Mouse (Mus musculus) frontal cortex, postnatal 36 days (tissue): ENCODE measurements at regions not wholly inside any gene's neighbourhood (a gene's known extent, or its start where the extent isn't known, plus 50 kb on each side); places are given as distances from the start of the nearest gene placed in this dataset.

Experiments
- DNase-seq, 2 experiments: peaks; one replicate each; pipeline ENCODE4 v3.0.0; 2022; ENCODE audit warnings: low spot score in 2 of 2

DNA sequence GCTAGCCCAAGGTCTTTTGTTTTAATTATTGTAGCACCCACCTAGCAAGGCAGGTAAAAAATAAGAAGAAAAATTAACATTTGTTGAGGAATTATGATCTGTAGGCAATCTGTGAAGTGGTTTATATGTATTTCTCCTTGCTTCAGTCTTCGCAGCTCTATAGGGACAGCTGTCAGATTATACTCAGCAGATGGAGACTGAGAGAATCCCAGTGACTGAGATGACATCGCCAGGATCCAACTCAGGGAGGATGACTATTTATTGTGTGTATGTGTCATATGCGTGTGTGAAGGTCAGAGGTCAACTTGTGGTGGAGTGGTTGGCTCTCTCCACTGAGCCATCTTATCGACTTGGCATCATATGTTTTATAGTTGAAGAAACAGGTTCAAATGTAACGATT, 362.0 kb upstream of the Chd6 start:
- DNase-seq = no peak

DNA sequence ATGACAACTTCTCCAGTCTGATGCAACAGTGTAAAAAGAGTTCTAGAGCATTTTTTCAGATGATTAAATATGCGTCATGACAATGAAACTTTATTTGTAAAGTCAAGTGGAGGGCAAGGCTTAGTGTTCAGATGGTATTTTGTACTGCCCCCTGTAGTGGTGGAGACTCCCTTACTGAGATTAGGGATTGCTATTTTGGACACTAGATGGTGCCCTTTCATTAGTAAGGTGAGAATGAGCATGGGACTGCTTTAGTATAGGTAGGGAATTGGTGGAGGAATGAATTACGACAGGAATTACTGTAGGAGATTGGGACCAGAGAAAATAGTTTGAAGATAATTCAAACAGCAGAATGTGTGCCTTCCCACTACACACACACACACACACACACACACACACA, 361.1 kb upstream of the Chd6 start:
- peak in 1 of 2 experiments; percentile 32 for DNase-seq

DNA sequence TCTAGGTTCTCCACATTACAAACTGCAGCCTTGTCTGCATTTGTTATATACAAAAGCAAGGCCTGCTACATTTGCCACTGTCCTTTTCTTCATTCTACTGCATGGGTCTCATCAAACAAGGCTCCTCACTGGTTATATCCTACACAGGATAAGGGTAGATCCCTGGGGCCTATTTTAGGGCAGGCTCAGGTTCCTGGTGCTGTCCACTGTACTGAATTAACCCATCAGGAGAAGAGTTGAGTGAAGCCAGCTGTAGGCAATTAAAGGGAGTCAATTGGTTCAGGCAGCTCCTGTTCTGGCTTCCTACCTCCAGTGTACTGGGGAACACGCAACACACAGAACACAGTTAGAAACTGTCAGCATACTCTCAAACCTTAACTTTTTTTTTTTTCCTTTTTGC, 358.2 kb upstream of the Chd6 start:
- no peak for DNase-seq

DNA sequence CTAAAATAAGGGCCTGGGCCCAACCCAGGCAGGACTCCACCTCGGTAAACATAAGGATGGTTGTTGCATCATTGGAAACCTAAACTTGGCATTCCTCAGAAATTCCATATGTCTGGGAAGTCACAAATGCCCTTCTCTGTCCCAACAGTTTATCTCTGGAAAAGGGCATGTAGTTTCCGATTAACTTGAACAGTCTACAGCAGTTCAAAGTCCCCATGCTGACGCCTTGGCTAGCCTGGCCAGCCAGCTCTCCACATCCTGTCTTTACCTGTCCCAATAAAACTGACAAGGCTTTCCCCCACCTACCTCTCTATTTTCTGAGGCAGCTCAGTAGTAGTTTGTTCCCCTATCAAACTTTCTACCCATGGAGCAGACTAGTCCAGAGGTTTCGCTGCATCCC, 351.7 kb upstream of the Chd6 start:
- no peak for DNase-seq

DNA sequence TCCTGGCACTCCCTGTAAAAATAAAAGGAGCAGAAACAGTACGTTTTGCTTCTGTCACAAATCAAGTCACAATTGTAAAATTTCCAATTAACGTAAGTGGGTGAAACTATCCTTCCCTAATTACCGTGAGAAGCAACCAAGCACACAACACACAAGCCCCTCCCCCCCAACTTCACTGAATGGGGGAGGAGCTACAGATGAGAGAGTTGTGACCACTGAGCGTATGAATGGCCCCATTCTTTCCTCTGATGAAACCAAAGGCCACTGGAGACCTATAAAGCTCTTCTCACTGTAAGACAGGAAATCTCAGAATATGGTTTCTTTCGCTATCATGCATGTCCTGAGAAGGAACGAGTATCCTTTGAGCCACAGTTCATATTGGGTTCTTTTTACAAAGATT, 345.6 kb upstream of the Chd6 start:
- no peak for DNase-seq

DNA sequence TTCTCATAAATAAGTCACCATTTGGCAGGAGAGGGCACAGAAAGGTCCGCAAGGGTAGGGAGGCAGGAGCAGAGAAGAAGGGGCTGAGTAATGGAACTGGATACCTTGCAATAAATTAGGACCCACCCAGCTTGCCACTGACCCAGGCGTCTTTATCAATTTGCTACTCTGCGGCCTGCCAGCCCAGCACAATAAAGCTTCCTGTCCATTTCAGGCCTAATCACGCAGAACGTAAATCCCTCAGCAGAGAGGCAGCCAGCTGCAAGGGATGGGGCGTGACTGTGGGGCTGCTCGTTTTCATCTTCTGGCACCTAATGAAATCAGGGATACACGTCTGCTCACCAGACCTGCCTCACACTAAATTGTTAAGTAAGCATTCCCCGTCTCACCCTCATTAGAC, 324.9 kb upstream of the Chd6 start:
- no peak for DNase-seq

DNA sequence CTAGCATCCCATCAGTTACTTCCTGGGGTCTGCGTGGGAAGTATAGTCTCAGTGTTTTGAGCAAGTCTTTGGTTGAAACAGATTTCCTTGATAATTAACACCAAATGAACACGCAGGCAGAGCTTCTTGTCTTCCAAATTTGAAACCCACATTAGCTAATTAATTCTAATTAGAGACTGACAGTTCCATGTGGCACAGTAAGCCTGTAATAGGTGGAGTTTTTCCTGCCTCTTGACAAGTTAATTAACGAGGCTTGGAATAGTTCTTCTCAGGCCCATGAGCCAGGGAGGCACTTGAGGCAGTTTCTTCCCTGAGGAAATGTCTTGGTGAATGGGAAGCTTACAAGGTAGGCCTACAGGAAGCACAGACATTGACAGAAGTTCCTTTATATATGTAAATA, 320.4 kb upstream of the Chd6 start:
- DNase-seq = no peak

DNA sequence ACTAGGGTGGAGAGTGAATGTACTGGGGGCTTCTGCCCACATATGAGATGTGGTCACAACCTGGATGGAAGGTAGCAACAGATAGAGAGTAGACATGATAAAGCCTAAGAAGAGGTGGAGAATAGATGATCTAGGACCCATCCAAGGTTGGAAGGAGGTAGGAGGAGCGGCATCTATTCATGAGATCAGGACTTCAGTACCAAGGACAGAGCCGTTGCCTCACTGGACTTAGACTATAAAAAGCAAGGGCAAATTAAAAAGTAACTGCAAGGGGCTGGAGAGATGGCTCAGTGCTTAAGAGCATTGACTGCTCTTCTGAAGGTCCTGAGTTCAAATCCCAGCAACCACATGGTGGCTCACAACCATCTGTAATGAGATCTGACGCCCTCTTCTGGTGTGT, 316.7 kb upstream of the Chd6 start:
- DNase-seq = no peak

DNA sequence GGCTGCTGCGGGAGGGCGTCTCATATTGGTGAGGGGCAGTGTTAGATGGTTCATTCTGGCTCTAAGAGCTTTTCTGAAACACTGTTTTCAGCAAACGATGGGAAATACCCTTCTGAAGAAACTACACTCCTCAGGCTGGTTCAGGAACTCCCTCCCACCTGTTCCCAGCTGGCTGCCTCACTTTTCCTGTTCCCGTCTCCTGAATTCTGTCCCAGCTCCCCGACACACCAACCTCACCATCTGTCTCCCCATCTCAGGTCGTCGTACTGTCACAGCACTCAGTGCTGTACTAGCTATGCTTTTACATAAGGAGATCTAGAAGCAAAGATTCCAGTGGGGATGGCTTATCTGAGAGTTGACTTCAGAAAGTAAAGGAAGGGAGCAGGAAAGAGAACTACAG, 309.2 kb upstream of the Chd6 start:
- DNase-seq = peak; percentile 61 to 62

DNA sequence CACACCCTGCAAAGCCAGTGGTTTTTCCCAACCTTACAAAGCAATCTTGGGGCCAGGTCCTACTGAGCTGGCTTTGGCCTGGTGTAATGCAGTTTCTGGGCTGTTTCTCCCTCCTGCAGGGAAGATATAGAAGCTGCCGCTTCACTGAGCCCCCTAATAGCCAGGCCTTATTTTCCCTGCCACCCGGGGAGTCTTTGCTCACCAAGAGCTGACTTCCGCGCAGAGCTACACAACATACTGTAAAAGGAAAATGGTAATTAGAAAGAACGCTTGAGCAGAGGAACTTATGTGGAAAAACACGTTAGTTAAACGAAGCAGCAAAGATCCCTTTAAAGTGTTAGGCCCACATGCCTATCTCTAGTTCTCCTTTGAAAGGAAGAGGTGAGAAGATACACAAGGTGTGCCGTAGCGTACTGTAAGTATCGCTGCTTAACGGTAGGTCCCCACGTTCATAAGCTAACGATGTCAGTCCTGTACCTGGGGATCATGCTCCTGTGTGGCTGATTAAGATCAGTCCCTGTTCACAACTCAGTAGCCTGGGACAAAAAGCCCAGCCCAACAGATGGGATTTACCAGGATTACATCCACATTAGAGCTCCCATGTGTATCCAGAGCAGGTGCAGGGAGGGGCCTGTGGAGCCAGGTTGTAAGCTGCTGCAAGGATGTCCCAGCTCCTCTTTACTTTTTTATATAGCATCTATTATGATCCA, 307.5 kb upstream of the Chd6 start:
- no peak for DNase-seq

DNA sequence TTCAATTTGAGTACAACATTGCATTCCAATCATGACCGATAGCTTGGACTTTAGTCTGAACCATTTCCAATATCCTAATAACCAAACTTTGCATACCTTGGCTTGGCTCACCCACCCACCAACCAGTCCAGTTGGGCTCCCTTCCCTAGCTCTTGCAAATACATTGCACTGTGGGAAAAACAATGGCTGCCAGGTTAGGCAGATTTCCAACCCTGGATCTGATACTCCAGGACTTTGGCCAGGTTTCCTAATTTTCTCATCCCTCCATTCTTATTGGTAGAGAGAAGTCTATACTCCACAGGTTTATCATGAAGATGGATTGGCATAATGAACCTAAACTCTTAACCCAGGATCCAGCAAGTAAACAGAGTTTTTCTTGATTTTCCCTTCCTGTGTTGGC, 299.4 kb upstream of the Chd6 start:
- DNase-seq = no peak

DNA sequence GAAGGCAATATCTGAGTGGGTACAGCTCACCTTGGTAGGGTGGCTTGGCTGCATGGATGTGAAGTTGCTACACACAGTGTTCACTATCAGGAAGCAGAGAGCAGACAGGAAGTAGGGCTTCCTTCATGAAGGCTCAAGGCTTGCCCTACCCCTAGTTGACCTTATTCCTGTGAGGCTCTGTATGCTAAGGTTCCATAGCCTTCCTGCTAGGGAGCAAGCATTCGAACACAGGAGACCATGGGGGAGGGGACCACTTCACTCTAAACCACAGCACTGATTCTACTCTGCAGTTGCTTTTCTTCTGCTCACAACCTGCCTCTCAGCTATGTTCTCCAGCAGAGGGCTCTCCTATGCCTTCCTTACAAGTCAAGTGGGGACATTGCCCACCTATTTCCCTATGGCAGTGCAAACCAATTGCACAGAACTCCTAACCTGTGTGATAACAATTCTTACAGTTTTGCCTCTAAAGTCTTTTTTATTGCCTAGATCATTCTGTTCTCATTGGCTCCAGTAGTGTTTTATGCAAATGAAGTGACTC, 297.0 kb upstream of the Chd6 start:
- DNase-seq = peak in 1 of 2 experiments; percentile 4

DNA sequence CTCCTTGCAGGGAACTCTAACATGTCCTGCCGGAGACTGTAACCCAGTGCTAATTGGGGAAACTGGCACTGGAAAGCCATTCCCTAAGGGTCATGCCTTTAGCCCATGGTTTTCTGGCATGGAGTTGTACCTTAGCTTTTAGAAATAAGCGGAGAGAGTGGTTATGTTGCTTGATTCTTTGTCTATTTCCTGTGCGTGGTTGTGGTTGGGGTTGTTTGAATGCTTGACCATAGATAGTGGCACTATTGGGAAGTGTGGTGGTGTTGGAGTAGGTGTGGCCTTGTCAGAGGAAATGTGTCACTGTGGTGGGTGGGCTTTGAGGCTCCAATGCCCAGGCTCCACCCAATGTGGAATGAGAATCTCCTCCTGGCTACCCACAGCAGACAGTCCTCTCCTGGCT, 289.2 kb upstream of the Chd6 start:
- DNase-seq = no peak

DNA sequence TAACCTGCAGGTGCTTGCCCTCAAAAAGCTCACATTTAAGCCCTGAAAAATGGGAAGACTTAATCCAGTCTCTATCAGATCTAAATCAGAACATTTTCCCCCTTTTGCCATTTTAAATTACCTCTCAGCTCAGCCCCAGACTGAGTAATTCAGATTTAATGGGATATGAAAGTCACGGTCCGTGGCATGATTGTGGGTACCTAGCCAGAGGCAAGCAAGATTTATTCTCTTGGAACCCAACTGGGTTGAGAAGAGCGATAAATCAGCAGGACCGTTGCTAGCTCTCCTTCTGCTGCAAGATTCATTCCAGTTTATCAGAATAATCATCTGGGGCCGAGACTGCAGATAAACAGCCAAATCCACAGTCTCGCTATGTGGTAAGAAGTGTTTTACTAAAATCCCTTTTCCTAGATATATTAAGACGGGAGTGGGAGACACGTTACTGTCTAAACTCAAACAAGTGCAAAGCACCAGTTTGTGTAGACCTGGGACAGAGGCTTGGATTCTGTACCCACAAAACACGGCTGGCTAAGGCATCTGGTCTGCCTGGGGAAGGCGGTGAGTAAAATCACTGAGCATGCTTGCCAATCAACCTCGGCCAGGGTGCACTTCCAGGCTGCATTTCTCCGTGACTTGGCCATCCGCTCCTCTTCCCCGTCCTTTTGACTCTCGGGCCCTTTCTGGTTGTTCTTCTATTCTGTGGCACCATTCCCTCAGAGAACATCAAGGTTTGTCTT, 282.2 kb upstream of the Chd6 start:
- no peak for DNase-seq

DNA sequence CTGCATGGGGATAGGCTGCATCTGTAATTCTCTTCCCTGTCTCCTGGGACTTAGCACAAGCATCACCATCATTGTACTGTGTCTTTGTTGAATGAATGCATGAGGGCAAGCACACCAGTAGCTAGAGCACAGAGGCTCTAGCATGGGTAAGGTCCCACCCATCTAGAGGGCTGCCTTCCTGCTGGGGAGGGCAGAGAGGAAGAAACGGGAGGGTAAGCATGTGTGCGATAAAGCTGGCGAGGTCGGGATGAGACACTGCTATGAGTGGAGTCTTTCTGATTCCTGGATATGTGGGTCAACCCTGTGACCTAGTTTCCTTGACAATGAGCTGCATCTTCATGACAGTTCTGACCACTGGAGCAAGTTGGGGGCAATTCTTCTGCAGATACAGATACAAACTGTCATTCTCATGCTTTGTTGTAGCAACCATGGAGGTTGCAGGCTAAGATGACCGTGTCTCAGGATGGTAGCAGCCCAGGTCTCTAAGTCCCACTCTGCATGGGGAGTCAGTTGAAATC, 280.5 kb upstream of the Chd6 start:
- no peak for DNase-seq

DNA sequence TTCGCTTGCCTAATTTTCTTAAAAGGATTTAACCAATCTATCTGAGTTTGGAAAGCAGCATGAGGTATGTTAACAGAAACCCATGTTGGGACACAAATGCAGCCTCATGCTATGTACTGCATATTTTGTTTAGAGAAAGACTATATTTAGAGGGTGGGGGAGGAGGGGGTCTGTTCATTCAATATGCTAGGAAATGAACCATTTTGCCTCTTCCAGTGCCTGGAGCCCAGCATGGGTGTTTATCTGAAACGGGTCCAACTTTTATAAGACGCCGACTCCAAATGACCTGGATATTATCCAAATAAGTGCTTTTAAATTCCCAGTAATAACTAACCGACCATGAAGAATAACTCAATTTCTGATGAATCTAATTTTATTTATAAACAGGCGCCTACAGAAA, 278.2 kb upstream of the Chd6 start:
- no peak for DNase-seq

DNA sequence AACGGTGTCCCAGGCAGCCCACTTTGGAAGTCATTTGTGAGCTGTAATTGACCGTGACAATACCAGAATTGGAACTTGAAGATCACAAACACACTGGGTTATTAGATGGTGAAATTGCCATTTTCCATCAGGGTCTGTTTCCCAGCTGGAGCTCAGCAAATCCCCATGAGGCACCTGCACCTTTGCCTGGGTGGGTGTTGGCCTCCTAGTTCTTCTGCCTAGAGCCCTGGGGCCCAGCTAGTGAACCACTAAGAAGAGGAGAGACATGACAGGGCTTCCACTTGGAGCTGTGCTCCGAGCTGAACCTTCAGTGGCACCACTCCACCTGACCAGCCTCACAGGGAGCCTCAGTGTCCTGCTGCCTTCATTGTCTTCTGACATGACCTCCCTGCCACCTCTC, 273.5 kb upstream of the Chd6 start:
- DNase-seq = no peak

DNA sequence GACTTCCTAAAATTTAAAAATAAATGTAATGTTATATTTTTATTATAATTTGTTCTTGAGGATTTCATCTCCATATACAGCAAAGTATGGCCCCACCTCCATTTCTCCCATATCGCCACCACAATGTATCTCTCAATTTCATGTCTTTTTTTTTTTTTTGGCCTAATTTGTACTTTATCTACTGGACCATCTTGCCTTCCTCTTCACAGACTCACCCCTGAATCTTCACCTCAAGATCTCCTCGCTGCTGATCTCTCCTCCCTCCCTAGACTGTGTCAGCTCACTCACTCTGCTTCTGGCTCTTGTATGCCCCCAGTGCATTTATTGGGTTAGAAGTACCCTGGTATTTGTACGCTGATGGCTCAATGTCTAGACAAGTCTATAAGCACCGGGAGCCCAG, 269.4 kb upstream of the Chd6 start:
- no peak for DNase-seq

DNA sequence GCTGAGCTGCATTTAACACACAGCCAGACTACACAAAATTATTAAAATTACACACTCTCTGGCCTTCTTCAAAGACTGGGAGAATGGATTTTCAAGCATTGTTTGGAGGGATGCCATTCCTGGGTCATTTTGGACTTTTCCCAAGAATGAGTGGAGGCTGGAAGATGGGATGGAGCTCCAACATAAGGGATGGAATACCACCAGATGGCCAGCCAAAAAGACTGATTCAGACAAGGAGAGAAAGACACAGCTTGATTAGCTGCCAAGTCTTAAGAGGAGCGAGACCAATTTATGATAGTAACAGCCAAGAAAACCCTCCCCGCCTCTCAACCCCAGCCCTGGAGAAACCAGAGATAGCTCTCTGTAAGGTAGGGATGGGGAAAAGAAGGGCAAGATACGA, 253.4 kb upstream of the Chd6 start:
- DNase-seq = peak in 1 of 2 experiments; percentile 33

DNA sequence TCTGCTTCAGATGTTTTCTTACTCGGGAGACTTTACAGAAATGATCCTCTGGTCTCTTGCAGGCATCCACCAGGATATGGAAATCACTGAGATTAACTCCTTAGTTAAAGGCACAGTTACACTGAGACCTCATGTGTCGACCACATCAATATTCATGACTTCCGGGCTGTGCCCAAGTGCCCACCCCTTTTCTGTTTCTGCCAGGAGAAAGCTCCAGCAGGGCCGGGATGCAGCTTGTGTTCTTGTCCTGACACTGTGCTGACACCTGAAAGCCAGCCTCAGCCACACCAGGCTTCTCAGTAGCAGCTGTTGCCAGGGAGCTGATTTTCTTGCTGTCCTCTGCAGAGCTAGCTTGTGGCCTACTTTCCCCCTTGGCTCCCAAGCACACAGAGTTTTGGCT, 240.2 kb upstream of the Chd6 start:
- DNase-seq = no peak

DNA sequence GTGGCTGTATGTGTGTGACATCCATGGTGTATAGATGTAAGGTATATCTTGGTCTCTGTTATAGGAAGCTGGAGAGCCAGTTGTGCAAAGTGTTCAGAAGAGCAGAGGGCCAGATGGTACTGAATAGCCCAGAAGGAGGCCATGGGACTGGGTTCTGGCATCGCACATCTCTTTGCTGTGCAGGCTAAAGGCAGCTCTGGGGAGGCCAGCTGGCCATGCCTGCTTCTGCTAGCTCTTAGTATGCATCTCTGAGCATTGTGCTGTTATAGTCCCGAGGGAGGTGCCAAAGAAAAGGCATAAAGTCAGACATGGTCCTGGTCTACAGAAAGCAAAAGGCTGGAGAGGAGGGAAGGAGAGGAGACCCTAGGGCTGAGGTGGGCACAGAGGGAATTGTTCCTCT, 235.1 kb upstream of the Chd6 start:
- DNase-seq = no peak

DNA sequence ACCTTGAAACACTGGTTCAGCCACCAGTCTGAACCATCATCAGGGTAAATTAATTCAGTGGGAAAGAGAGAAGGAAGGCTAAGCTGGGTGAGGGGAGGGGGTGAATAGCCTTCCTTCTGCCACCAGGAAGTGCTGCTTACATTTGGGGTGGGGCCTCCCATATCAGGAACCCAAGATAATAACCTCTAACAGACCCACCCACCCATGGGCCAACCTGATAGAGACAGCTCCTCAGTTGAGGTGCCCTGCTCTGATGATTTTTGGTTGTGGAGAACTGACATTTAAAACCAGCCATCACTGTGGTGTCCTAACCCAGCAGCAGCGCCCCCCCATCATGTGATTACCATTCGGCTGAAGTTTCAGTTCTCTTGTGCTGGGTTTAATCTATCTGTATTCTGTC, 233.8 kb upstream of the Chd6 start:
- DNase-seq = no peak

DNA sequence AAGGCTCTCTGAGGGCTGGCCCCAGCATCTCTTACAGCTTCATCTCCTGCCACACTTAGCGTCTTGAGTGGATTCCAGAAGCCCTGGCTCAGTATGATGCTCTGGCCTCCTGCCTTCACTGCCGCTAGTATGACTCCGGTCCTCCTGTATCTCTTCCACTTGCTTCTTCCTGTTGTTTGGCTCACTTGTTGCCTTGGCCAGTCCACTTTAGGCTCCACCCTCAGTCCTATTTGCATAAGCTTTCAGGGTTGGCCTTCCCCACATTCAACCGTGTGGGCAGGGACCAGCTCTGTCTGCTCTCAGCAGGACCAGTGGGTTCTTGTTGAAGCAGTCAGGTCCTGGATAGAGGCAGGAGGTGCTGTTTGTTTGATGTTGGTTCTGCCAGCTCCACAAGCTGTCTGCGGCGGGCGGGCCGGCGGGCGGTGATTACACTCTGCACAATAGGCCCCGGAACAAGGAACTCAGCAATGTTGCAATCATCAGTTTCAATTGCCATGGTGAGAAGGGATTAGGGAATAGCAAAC, 232.6 kb upstream of the Chd6 start:
- DNase-seq = peak; percentile 11 to 21
